ENCODE assay signal across 23 mouse cellular contexts in genomic region chr5:134929988-134930387, GRCm38 (mm10). TPM values are rescaled to one million over a fixed set of nuclear protein-coding genes. Genes with fewer than 3 reads are reported as not detected.
"Had no signal": no experiment of that assay in that cellular context is flagged by ENCODE, and none has a peak within 500 bp of the region (broad histone marks: within the 10 kb centered on the region; RNA-seq: fewer than 3 reads in every experiment).

No protein-coding gene starts in this region.

- H3K9me3 ChIP-seq: neural tube, embryonic 12.5 days; neural tube, embryonic 13.5 days; neural tube, embryonic 15.5 days; stomach, embryonic 15.5 days had no signal

- H3K27ac ChIP-seq: neural tube, embryonic 12.5 days; neural tube, embryonic 13.5 days; neural tube, embryonic 15.5 days; stomach, embryonic 15.5 days; stomach, postnatal 0 days had no signal

- H3K4me3 ChIP-seq: neural tube, embryonic 12.5 days; neural tube, embryonic 13.5 days; neural tube, embryonic 15.5 days; stomach, embryonic 15.5 days had no signal

- H3K27me3 ChIP-seq: neural tube, embryonic 12.5 days; neural tube, embryonic 15.5 days; stomach, embryonic 15.5 days had no signal

- H3K9ac ChIP-seq: neural tube, embryonic 12.5 days; neural tube, embryonic 13.5 days; neural tube, embryonic 15.5 days; stomach, embryonic 15.5 days had no signal

- DNase-seq: retina, postnatal 1 day; right cerebral cortex, adult 18-20 months; right cerebral cortex, postnatal 14 days; right cerebral cortex, postnatal 25 days; spleen, adult 18-20 months; thymus, adult 18-20 months; thymus, adult 2 months; thymus, postnatal 14 days; thymus, postnatal 25 days; thymus, postnatal 36 days; thymus, postnatal 4 days had no signal

- H3K36me3 ChIP-seq: neural tube, embryonic 12.5 days; neural tube, embryonic 13.5 days; neural tube, embryonic 15.5 days; stomach, embryonic 15.5 days had no signal

- H3K4me2 ChIP-seq: neural tube, embryonic 12.5 days; neural tube, embryonic 13.5 days; neural tube, embryonic 15.5 days; stomach, embryonic 15.5 days had no signal

RNA-seq across cellular contexts. Expression of gene Cldn13, which starts 14.7 kb away (rescaled TPM):
- polyA plus RNA-seq: neural tube, embryonic 15.5 days; small intestine, adult 2 months; urinary bladder, adult 2 months had no signal

RNA-seq across cellular contexts. Expression of gene Cldn4, which starts 16.7 kb away (rescaled TPM):
- polyA plus RNA-seq: neural tube, embryonic 14.5 days had no signal

RNA-seq across cellular contexts. Expression of gene Tmem270, which starts 23.5 kb away (rescaled TPM):
- polyA plus RNA-seq: neural tube, embryonic 12.5 days; neural tube, embryonic 13.5 days; neural tube, embryonic 14.5 days; neural tube, embryonic 15.5 days; small intestine, adult 2 months; spleen, adult 2 months; stomach, embryonic 14.5 days; stomach, embryonic 15.5 days; stomach, embryonic 16.5 days; stomach, postnatal 0 days; thymus, adult 2 months; thymus, postnatal 0 days; urinary bladder, adult 2 months had no signal
